Mouse (Mus musculus) limb, embryonic 15.5 days (tissue): ENCODE measurements around the gene Tor1aip2. TPM values are rescaled to one million over a fixed set of nuclear protein-coding genes. Genes with fewer than 3 reads are reported as not detected.
A peak's percentile ranks its signal among the peaks of the same experiment; 100 is the strongest.
"Not testable (repeated sequence)": the region's sequence is repeated elsewhere in the genome, so short reads cannot be mapped to it uniquely, and the experiment has no call there.

Source experiments
- ATAC-seq: fragments of 200-750 bp; cut with Nextera tagmentation; 2 replicates; pipeline ENCODE4 v1.8.0; 2017; ENCODE audit warnings: low read depth, moderate TSS enrichment; ENCODE audit not compliant: insufficient number of reproducible peaks, low FRiP score, low TSS enrichment
- H3K27ac ChIP-seq: fragments of 300-500 bp; sonication (generic); 2 replicates; pipeline ENCODE4 v1.5.1; 2015; ENCODE audit warnings: moderate library complexity, mild to moderate bottlenecking, inconsistent platforms
- H3K27me3 ChIP-seq: fragments of 300-500 bp; sonication (generic); 2 replicates; pipeline ENCODE4 v1.6.1; 2015; ENCODE audit warnings: inconsistent platforms
- H3K36me3 ChIP-seq: fragments of 300-500 bp; sonication (generic); 2 replicates; pipeline ENCODE4 v1.6.1; 2015; ENCODE audit warnings: inconsistent platforms
- H3K4me1 ChIP-seq: fragments of 300-500 bp; sonication (generic); 2 replicates; pipeline ENCODE4 v1.6.1; 2015; ENCODE audit warnings: inconsistent platforms
- H3K4me2 ChIP-seq: fragments of 300-500 bp; sonication (generic); 2 replicates; pipeline ENCODE4 v1.6.1; 2015; ENCODE audit warnings: mild to moderate bottlenecking, inconsistent platforms
- H3K4me3 ChIP-seq: fragments of 300-500 bp; sonication (generic); 2 replicates; pipeline ENCODE4 v1.5.1; 2015; ENCODE audit warnings: mild to moderate bottlenecking, inconsistent platforms
- H3K9ac ChIP-seq: fragments of 300-500 bp; sonication (generic); 2 replicates; pipeline ENCODE4 v1.6.1; 2015; ENCODE audit warnings: inconsistent platforms
- H3K9me3 ChIP-seq: fragments of 300-500 bp; sonication (generic); 2 replicates; pipeline ENCODE4 v1.6.1; 2016; ENCODE audit warnings: inconsistent platforms
- WGBS: fragments of 180-500 bp; shearing (Covaris S2); methylation state at CpG from one replicate; pipeline ENCODE4 v1.1.7; 2015; 5-methylcytosine and 5-hydroxymethylcytosine counted together
- polyA plus RNA-seq: library from polyadenylated mRNA; unstranded; fragments of >200 nt; fragmentation: Nextera tagmentation; extraction: Ambion mirVana; gene quantifications from 2 replicates; pipeline ENCODE4 v1.2.1, GENCODE M21; 2015

Gene Tor1aip2
- polyA plus RNA-seq, 1 experiment from 2014 or later = 116 TPM

- Histone ChIP-seq H3K4me3 (no peak overlapping the region), H3K27ac (no peak overlapping the region), H3K27me3 (no peaks in the 10 kb centered on the region), H3K9me3 (no peaks in the 10 kb centered on the region), H3K4me1 (no peaks in the 10 kb centered on the region), H3K36me3 (peaks cover 48% of the 10 kb centered on the region), H3K9ac (no peak overlapping the region), H3K4me2 (no peak overlapping the region)
- WGBS = 79% methylated on average over 8 of the region's 8 CpGs
- ATAC-seq = no peak
These were observed 10.2 kb upstream of the Tor1aip2 start for GRCm38 (mm10) chr1:156024831-156025503.

DNA sequence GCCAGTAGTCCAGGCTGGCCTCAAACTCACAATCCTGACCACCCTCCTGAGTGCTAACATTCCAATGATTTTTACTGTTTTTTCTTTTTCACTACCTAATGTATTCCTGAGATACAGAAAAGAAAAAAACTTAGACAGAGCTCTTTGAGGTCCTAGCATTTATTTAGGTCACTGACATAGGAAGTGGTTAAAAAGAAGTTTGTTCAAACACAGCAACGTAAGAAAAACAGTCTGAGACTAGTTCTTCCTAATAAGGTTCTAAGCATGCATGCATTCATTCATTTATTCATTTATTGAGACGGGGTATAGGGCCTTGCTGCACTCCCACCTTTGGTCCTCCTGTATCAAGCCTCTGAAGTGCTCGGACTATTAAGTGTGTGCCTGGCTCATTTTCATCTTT is 7.4 kb upstream of the Tor1aip2 start:
- H3K9me3 ChIP-seq = no peaks in the 10 kb centered on the region
- H3K4me1 ChIP-seq = no peaks in the 10 kb centered on the region
- 87% methylated on average over 3 of the region's 3 CpGs for WGBS
- no peaks in the 10 kb centered on the region for H3K27me3 ChIP-seq
- H3K9ac ChIP-seq = no peak overlapping the region
- peaks cover 55% of the 10 kb centered on the region for H3K36me3 ChIP-seq
- ATAC-seq = no peak
- H3K4me2 ChIP-seq = no peak overlapping the region
- H3K4me3 ChIP-seq = no peak overlapping the region
- H3K27ac ChIP-seq = no peak overlapping the region

GRCm38 (mm10) chr1:156028340-156028975 is 6.7 kb upstream of the Tor1aip2 start:
- H3K27ac ChIP-seq = no peak overlapping the region
- no peak for ATAC-seq
- peaks cover 58% of the 10 kb centered on the region for H3K36me3 ChIP-seq
- H3K4me3 ChIP-seq = no peak overlapping the region
- no peaks in the 10 kb centered on the region for H3K27me3 ChIP-seq
- no peak overlapping the region for H3K9ac ChIP-seq
- H3K9me3 ChIP-seq = no peaks in the 10 kb centered on the region
- no peak overlapping the region for H3K4me2 ChIP-seq
- H3K4me1 ChIP-seq = no peaks in the 10 kb centered on the region
- WGBS = 90% methylated on average over 4 of the region's 4 CpGs

- no peak overlapping the region for H3K4me3 ChIP-seq
- H3K4me1 ChIP-seq = peaks cover 10% of the 10 kb centered on the region
- 96% methylated on average over 7 of the region's 7 CpGs for WGBS
- no peak for ATAC-seq
- no peak overlapping the region for H3K9ac ChIP-seq
- no peaks in the 10 kb centered on the region for H3K27me3 ChIP-seq
- no peaks in the 10 kb centered on the region for H3K9me3 ChIP-seq
- no peak overlapping the region for H3K27ac ChIP-seq
- no peak overlapping the region for H3K4me2 ChIP-seq
- H3K36me3 ChIP-seq = peaks cover 41% of the 10 kb centered on the region
These were observed 1.3 kb upstream of the Tor1aip2 start for GRCm38 (mm10) chr1:156033921-156034320.

GRCm38 (mm10) chr1:156034661-156035060 is 542 bp upstream of the Tor1aip2 start:
- peaks cover 10% of the 10 kb centered on the region for H3K4me1 ChIP-seq
- peaks cover 36% of the 10 kb centered on the region for H3K36me3 ChIP-seq
- peak overlapping the region; percentile 85 for H3K4me3 ChIP-seq
- no peak for ATAC-seq
- H3K9ac ChIP-seq = peak overlapping the region; percentile 84
- peak overlapping the region; percentile 50 for H3K4me2 ChIP-seq
- H3K27me3 ChIP-seq = no peaks in the 10 kb centered on the region
- peak overlapping the region; percentile 100 for H3K27ac ChIP-seq
- WGBS = 8% methylated on average over 1 of the region's 1 CpGs
- H3K9me3 ChIP-seq = no peaks in the 10 kb centered on the region

- H3K9me3 ChIP-seq = no peaks in the 10 kb centered on the region
- peaks cover 10% of the 10 kb centered on the region for H3K4me1 ChIP-seq
- H3K9ac ChIP-seq = peak within 1 kb of the TSS; percentile 84
These were observed 931 bp downstream of the Tor1aip2 start, which contains the start of gene Tor1aip1 for GRCm38 (mm10) chr1:156035930-156036737. Gene Tor1aip1 (minus strand): TSS chr1:156036480.

GRCm38 (mm10) chr1:156037144-156037583 is 2.0 kb downstream of the Tor1aip2 start:
- 52% methylated on average over 5 of the region's 5 CpGs for WGBS
- peaks cover 18% of the 10 kb centered on the region for H3K36me3 ChIP-seq
- H3K4me1 ChIP-seq = peaks cover 17% of the 10 kb centered on the region
- no peaks in the 10 kb centered on the region for H3K9me3 ChIP-seq
- no peaks in the 10 kb centered on the region for H3K27me3 ChIP-seq
- peak overlapping the region; percentile 13; the same call in 1 of the 2 replicates for H3K4me3 ChIP-seq
- peak overlapping the region; percentile 32 for H3K4me2 ChIP-seq
- no peak for ATAC-seq
- H3K27ac ChIP-seq = peak overlapping the region; percentile 67; the same call in 1 of the 2 replicates
- no peak overlapping the region for H3K9ac ChIP-seq

More at GRCm38 (mm10) chr1:156035930-156036737, 931 bp downstream of the Tor1aip2 start, which contains the start of gene Tor1aip1:
- peak within 1 kb of the TSS; percentile 51 for H3K4me2 ChIP-seq
- no peaks in the 10 kb centered on the region for H3K27me3 ChIP-seq
- H3K36me3 ChIP-seq = peaks cover 26% of the 10 kb centered on the region
- H3K4me3 ChIP-seq = peak within 1 kb of the TSS; percentile 85
- under 1% methylated on average over 59 of the region's 59 CpGs for WGBS
- peak within 1 kb of the TSS; percentile 100 for H3K27ac ChIP-seq
- peak; percentile 95 for ATAC-seq

GRCm38 (mm10) chr1:156039989-156040388 is 4.8 kb downstream of the Tor1aip2 start:
- not testable (repeated sequence) for H3K27me3 ChIP-seq, H3K4me2 ChIP-seq
- H3K27ac ChIP-seq = peak overlapping the region; percentile 71; the same call in 1 of the 2 replicates

DNA sequence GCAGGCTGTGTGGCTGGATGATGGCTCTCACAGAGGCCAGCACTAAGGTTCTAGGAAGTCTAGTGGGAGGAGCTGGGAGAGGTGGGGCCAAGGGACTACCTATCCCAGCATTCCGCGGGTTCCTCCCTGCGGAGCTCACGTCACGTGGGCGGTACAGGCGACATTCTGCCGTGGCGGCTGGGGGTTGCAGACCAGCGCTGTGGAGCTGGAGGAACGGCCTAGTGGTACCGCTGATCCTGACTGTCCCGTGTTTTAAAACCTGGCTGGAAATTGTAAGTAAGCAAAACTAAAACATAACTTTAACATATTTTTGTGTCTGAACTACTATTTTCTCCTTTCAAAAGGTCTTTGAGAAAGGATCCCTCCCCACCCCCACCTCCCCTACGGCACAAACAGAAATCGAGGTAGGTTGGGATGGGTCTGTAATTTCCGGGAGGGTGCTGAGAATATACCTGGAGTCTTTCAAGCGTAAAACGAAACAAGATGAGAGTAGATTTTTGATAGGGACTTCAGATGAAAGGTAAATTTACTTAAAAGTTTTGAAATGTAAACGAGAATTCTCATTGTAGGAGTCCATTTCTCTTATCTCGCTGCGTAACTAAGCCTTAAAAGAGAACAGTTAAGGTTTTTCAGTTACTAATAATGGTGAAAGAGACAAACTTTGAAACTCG is 5.7 kb downstream of the Tor1aip2 start:
- H3K36me3 ChIP-seq = peaks cover 14% of the 10 kb centered on the region
- peak overlapping the region; percentile 58 for H3K4me3 ChIP-seq
- 0 out of 2 replicates have a peak overlapping the region, but pooled peaks have one; percentile 42 for H3K9ac ChIP-seq
- peak; percentile 85 for ATAC-seq
- H3K9me3 ChIP-seq = no peaks in the 10 kb centered on the region
- 1% methylated on average over 22 of the region's 22 CpGs for WGBS
- peak overlapping the region; percentile 65 for H3K4me2 ChIP-seq
- no peaks in the 10 kb centered on the region for H3K27me3 ChIP-seq
- peaks cover 15% of the 10 kb centered on the region for H3K4me1 ChIP-seq
- peak overlapping the region; percentile 71 for H3K27ac ChIP-seq

More at GRCm38 (mm10) chr1:156039989-156040388, 4.8 kb downstream of the Tor1aip2 start:
- peaks cover 15% of the 10 kb centered on the region for H3K4me1 ChIP-seq
- H3K4me3 ChIP-seq, H3K9me3 ChIP-seq, ATAC-seq, H3K9ac ChIP-seq: not testable (repeated sequence)
- H3K36me3 ChIP-seq = 0 out of 2 replicates have a peak, but pooled peaks cover 11% of the 10 kb centered on the region
- WGBS = 68% methylated on average over 7 of the region's 7 CpGs

- H3K27me3 ChIP-seq = no peaks in the 10 kb centered on the region
- no peak overlapping the region for H3K27ac ChIP-seq
- WGBS = 34% methylated on average over 7 of the region's 7 CpGs
- H3K4me3 ChIP-seq = peak overlapping the region; percentile 58
- peaks cover 21% of the 10 kb centered on the region for H3K36me3 ChIP-seq
- no peak overlapping the region for H3K9ac ChIP-seq
- peaks cover 15% of the 10 kb centered on the region for H3K4me1 ChIP-seq
- no peaks in the 10 kb centered on the region for H3K9me3 ChIP-seq
- ATAC-seq = no peak
- peak overlapping the region; percentile 65 for H3K4me2 ChIP-seq
These were observed 6.4 kb downstream of the Tor1aip2 start for GRCm38 (mm10) chr1:156041451-156042241.
